Mouse (Mus musculus): ENCODE data around the gene Tmem88. TPM values are rescaled to one million over a fixed set of nuclear protein-coding genes. Genes with fewer than 3 reads are reported as not detected.
"Not testable (repeated sequence)": the region's sequence is repeated elsewhere in the genome, so short reads cannot be mapped to it uniquely, and the experiment has no call there.

Gene Tmem88
- total RNA-seq, 2 experiments from 2014 or later: 2.9 to 4.7 TPM

DNA sequence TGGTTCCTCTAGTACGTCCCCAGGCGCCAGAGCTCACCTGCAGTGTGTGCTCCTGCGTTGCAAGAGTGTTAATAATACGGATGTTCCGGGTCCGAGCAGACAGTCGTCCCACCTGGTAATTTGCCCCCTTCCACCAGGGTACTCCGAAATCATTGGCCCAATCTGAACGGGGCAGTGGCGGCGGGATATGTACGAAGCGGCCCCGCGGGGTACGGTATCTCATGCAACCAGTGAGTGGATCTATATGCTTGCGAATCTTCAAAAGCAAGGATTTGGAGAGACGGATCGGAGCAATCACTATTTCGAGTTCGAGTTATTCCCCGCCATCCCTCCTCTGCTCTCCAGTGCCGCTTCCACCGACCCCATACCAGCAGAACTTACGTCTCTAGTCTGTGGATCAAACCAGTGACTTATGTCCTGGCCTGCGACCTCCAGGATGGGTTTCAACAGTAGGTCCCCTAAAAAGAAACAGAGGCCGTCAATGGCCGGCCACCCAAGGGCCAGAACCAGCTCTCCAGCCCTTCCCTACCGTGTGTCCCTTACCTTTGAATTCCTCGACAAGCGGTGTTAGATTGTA, 3.4 kb downstream of the Tmem88 start:
- intact Hi-C loops (cut with DNase I): loop anchor here (2.0 to 5.0 kb wide), 2 partner anchors 128 to 183 kb away; no protein-coding TSS in a partner anchor
- not testable (repeated sequence) for DNase-seq (ENCODE audit: low spot score in 2 of 2)

DNA sequence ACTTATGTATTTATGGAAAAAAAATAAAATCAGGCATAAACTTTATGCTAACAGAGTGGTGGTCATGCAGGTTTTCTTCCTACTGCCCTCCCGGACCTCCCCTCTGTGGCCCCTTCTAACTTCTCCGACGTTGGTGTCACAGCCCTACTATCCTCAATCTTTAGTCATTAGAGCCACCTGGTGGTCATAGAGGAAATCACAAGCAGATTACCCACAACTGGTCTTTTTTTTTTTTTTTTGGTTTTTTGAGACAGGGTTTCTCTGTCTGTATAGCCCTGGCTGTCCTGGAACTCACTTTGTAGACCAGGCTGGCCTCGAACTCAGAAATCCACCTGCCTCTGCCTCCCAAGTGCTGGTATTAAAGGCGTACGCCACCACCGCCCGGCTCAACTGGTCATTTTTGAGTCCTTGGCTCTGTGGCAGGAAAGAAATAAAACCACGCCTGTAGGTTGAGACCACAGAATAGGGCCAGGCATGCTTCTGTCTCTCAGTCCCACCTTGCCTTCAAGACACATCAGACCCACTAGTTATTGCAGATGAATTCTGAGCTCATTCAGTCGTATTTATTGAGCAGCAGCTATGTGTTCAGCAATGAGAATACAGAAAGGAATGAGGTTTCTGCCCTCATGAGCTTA, 7.5 kb downstream of the Tmem88 start:
- peak in 1 of 2 experiments; percentile 67 for DNase-seq (ENCODE audit: low spot score in 2 of 2)
- intact Hi-C loops (cut with DNase I): loop anchor here (1.0 to 2.0 kb wide), 2 partner anchors 118 to 132 kb away; no protein-coding TSS in a partner anchor

DNA sequence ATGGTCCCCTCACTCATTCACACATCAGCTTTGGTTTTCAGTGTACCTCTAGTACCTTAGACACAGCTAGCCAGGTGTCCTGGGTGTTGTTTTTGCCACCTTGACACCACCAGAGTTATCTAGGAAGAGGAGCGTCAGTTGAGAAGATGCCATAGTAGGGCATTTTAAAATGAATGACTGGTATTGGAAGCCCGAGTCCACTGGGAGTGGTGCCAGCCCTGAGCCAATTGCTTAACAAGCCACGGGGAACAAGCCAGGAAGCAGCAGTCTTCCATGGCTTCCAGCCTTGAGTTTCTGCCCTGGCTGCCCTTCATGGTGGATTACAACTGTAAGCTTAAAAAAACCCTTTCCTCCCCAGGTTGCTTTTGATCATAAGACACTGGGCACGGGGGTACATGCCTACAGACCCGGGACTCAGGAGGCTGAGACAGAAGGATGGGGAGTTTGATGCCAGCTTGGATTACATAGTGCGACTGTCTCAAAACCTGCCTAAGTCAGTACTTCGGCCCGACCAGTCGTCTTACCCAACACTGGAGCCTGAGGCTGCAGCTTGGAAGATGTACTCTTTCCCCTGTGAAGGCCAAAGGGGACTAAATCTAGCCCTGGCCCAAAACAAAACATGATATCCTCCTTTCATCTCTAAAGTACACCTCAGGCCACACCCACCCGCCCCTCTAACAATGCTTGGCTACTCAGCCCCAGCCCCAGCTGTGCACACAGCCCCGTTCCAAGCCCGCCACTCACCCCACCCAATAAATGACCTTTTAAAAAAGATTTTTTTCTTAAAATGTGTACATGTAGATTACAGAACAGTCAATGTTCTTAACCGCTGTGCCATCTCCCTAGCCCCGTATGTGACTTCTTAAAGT, 8.3 kb downstream of the Tmem88 start:
- intact Hi-C loops (cut with DNase I): loop anchor here (1.0 to 5.0 kb wide), 4 partner anchors 62 to 197 kb away; partner anchors contain the start of gene Kcnab3
- DNase-seq (ENCODE audit: low spot score in 2 of 2): no peak

DNA sequence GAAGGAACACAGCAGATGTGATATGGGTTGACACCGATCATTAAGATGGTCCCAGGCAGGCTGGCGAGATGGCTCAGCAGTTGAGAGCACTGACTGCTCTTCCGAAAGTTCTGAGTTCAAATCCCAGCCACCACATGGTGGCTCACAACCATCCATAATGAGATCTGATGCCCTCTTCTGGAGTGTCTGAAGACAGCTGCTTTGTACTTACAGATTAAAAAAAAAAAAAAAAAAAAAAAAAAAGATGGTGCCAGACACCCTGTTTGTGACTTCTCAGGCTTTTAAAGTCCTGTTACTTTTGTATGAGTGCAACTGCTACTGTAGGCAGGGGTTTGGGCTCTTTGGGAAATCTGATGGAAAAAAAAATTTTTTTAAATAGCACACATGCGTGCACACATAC, 9.4 kb downstream of the Tmem88 start:
- intact Hi-C loops (cut with DNase I): loop anchor here (5.0 kb wide), 2 partner anchors 61 to 196 kb away; partner anchors contain the start of gene Kcnab3
- DNase-seq (ENCODE audit: low spot score in 2 of 2): no peak

DNA sequence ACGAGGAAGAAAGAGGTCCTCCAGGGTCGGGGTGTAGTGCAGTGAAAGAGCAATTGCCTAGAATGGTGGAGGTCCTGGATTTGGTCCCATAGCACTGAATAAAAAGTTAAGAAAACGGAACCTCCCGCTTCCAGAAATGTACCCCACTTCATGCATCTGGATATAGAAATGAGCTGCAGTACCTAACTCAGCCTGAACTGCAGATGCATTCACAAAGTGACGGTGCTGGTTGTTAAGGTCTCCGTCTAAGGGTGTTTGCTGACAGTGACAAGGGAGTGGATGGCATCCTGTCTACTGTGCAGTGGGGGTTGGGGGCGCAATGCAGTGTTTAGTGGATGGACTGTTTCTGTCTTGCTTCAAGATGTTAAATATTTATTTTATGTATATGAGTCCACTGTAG, 11.3 kb downstream of the Tmem88 start:
- DNase-seq (ENCODE audit: low spot score in 2 of 2): no peak
- intact Hi-C loops (cut with DNase I): loop anchor here (5.0 kb wide), 2 partner anchors 59 to 194 kb away; partner anchors contain the start of gene Kcnab3

DNA sequence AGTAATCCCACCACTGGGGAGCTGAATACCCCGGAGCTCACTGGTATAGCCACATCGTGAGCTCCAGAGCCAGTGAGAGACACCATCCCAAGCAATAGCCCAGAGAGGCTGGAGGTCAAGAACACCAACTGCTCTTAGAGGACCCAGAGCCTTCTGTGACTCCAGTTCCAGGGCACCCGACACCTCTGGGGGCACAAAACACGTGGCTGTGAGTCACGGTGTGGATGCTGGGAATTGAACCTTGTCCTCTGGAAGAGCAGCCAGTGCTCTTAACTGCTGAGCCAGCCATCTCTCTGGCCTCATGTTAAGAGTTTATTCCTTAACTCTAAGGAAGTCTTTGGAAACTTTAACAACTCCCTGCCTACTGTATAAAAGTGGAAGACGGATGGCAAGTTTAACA, 13.1 kb downstream of the Tmem88 start:
- intact Hi-C loops (cut with DNase I): loop anchor here (5.0 kb wide), 2 partner anchors 58 to 193 kb away; partner anchors contain the start of gene Kcnab3
- no peak for DNase-seq (ENCODE audit: low spot score in 2 of 2)

DNA sequence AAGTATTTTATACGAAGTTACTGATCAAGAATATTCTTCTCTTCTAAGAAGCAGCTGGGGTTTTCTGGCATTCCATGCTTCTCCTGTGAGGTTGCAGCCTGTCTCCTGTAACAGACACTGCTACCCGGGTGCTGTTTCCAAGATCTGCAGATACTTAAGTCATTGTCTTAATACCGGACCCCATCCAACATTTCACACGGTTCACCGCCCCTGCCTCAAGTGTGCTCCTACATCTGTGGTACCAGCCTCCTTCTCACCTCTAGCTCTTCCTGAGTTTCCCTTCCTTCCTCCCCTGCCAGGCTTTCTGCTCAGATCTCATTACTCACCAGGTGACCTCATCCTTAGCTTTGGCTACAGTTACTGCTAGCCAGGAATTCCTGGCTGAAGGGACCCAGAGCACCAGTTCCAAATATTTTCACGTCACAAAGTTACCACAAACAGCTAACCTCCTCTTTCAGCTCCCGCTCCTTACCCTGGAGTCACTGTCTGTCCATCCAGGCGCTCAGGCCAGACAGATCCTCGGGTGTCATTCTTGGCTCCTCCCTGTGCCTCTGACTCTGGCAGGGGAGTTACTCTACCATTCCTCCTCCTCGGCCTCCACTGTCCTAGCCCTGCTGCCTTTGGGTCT, 15.4 kb downstream of the Tmem88 start:
- DNase-seq (ENCODE audit: low spot score in 2 of 2): no peak
- intact Hi-C loops (cut with DNase I): no loop called here

DNA sequence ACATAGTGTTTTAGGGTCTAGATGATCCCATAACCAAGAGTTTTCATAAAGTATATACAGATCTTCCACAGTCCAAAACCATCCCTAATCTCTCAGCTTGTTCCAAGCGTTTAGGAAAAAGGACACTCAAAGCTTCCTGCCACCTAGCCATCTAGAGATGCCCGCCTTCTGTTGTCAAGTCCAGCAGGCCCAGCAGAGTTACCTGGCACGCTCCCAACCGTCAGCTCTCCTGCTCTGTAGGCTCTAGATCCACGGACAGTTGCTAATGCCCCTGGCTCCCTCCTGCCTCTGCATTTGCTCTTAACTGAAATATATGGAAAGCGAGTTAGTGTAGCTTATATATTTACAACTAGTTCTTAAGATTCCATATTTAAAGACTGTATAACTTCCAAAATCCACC, 16.7 kb downstream of the Tmem88 start:
- DNase-seq (ENCODE audit: low spot score in 2 of 2): no peak
- intact Hi-C loops (cut with DNase I): no loop called here

DNA sequence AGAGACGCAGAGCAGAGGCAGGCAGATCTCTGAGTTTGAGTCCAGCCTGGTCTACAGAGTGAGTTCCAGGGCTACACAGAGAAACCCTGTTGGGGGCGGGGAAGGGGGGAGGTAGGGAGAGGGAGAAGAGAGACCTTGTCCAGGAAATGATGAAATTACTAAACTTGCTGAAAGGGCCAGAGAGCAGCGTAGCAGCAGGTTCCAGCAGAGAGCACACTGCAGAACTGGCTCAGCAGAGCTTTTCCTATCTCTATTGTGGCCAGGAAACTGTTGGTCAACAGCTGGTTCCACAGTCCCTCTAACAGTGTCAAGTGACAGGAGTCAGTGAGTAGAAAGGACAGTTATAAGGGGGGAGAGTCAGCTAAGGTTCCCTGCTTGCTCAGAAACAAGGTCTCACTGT, 18.4 kb downstream of the Tmem88 start:
- intact Hi-C loops (cut with DNase I): no loop called here
- no peak for DNase-seq (ENCODE audit: low spot score in 2 of 2)

DNA sequence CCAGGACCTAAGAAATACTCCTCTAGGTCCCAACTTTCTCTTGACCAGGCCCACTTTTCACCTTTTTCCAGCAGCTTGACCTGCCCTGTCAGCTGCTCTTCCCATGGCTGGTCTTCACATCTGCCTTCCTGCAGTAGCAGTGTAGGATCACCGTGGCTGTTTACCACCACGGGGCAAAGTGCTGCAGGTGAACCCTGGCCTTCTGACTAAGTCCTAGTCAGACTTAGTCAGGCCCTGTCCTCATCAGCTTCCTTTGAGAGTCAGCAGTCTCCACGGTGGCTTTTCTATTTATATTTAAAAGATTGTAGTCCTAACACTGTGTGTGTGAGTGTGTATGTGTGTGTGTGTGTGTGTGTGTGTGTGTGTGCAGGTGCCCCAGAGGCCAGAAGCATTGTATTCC, 20.3 kb downstream of the Tmem88 start:
- intact Hi-C loops (cut with DNase I): no loop called here
- DNase-seq (ENCODE audit: low spot score in 2 of 2): no peak

DNA sequence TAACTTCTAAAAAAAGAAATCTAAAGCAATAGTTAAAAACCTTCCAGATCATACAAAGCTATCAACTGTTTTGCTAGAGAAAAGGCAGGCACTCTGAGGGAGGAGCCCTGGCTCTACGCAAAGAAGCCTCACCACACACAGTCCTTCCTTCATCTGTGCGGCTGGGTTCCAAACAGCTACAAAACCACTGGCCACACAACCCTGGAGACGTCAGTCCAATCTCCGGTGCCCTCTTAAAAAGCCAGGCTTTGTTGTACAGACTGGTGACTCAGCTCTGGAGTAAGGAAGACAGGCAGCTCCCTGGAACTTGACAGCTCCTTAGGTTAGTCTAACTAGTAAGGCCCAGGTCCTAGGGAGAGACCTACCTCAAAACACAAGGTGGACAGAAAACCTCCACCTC, 22.4 kb downstream of the Tmem88 start:
- no peak for DNase-seq (ENCODE audit: low spot score in 2 of 2)
- intact Hi-C loops (cut with DNase I): no loop called here

DNA sequence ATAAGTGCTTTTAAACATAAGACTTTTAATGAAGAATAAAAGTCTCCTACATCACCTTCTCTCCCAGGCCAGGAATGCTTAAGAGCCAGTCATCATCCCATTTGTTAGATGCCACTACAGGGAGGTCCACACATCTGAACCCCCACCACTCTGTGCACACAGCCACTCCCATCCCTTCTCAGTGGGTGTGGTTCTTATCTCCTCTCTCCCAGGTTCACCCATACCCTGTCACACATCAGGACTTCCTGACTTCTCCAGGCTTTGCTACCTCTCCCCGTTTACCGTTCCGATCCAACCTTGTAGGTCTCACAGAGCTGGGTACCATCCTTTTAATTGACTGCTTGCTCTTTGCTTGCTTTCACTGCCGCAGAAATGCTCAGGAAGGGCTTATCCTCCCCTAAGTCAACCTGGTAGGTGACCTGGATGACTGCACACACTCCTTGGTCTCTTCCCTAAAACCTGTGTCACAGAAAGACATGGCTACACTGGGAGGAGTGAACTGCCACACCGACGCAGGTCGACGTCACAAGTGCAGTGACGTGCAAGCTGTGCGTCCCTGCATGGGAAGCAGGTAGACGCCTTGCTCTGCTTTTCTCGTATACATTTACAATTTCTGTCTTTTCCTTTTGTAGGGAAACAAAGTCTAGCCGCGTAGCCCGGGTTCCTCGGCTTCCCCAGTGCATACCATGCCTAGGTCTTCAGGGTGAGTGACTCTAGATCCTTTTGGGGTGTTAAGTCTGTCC, 24.6 kb downstream of the Tmem88 start:
- intact Hi-C loops (cut with DNase I): no loop called here
- no peak for DNase-seq (ENCODE audit: low spot score in 2 of 2)

DNA sequence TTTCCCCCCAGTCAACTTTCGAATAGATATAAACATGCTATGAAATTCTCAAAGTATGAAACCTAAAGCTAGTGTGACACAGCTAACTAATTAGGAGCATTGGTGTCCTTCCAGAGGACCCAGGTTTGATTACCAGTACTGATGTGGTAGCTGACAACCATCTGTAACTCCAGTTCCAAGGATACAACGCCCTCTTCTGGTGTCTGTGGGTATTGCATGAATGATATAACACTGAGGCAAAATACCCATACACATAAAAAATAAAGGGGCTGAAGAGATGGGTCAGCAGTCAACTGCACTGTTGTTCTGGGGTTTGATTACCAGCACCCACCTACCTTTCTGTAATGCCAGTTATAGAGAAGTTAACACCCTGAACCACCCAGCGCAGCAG, 25.3 kb downstream of the Tmem88 start:
- no peak for DNase-seq (ENCODE audit: low spot score in 2 of 2)
- intact Hi-C loops (cut with DNase I): no loop called here

DNA sequence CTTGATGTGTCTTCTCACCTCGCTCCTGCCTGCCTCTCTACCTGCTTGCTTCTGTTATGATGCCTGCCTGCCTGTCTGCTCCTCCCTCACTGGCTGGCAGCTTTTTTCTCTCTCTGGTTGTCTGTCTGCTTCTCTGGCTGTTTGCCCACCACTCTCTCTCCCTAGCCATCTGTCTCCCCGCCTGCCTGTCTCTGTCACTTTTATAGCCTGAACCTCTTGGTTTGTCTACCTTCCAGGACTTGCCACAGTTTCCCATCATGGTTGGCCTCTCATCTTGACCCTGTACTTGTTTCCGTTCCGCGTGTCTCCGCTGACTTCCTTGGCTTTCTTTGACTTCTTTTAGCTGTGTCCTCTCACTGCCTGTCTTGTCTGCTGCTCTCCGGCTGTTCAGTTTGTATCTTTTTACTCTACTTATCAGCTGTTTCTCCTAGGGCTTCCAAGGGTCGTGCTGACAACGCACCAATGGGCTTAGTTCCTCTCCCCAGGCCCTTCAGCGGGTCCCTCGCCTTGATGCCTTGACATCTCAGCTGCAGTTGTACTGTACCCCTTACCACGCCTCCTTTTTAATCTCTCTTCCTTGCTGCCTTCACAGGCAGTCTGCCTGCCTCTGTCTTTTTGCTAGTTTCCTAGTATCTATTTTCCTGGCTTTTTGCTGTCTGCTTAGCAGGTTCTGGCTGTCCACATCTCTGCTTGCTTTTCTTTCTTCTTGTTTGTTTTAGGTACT, 25.8 kb downstream of the Tmem88 start:
- intact Hi-C loops (cut with DNase I): no loop called here

DNA sequence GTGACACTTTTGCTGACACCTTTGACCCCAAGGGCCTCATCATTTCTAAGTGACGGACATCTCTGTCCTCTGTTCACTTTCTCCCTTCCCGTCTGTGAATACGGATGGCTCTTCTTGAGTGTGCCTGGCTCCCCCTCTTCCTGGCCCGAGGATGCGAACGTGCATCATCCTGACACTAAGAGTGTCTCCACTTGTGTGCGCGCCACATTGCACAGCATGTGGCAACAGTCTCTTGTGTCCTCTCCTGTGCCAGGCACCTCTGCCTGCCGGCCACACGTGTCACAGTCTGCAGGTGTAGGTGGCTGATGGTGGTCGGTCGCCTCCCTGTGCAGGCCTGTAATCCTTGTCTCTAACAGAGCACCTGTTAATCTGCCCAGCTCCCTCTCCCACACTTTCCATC, 26.4 kb downstream of the Tmem88 start:
- intact Hi-C loops (cut with DNase I): no loop called here

More for the DNA sequence above, 25.8 kb downstream of the Tmem88 start:
- DNase-seq (ENCODE audit: low spot score in 2 of 2): peak; percentile 53 to 61

DNA sequence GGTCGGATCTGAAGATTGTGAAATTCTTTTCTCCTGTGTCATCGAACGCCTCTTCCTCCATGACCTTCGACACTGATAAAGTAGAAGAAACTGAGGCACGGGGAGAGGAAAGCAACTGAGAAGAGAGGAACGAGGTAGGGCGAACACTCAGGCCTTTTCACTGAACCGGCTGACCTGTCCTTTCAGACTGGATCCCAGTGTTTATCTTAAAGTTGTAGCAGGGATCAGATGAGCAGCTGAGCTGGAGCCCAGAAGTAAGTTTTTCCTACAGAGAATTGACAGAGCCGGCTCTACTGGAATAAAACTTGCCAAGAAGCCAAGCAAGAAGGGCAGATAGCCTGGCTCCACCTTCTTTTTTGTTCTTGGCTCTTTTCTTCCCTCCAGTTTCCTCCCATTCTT, 27.2 kb downstream of the Tmem88 start:
- DNase-seq (ENCODE audit: low spot score in 2 of 2): no peak
- intact Hi-C loops (cut with DNase I): no loop called here

More for the DNA sequence above, 26.4 kb downstream of the Tmem88 start:
- peak in 1 of 2 experiments; percentile 18 for DNase-seq (ENCODE audit: low spot score in 2 of 2)

DNA sequence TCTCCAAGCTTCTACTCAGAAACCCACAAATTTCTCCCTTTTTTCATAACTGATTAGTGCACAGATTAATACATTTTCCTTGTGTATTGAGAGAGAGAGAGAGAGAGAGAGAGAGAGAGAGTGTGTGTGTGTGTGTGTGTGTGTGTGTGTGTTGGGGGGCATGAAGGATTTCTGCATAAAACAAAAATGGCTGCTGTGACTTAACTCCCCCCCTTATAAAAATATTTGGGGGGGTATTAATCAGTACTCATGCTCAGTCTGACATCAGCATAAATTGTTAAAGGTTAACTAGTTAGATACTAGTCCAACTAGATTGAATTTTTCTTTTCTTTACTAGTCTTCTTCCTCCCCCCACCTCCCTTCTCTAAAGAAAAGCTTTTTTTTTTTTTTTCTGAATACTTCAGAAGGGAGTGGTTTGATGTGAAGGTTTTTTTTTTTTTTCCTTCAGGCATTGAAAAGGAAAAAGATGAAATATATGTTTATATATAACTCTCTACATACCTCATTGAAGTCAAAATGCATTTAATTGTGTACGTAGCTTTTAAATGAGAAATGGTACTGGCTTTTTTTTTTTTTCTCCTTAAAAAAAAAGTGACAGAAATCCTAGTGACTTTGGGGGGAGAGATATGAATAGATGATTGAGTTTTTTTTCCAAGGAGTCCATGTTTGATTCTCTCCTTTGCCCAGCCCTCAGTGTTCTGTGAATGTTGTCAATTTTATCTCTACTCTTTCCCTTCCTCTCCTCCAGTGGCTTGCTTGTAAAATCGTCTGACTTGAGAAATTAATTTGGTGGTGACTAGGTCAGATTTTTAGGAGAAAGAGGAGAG, 27.8 kb downstream of the Tmem88 start:
- intact Hi-C loops (cut with DNase I): loop anchor here (5.0 kb wide), 2 partner anchors 48 to 273 kb away; partner anchors contain the start of genes Cntrob, Per1 and Trappc1
- no peak for DNase-seq (ENCODE audit: low spot score in 2 of 2)

All from left cerebral cortex, postnatal 36 days (tissue).